In the genomic region with DNA sequence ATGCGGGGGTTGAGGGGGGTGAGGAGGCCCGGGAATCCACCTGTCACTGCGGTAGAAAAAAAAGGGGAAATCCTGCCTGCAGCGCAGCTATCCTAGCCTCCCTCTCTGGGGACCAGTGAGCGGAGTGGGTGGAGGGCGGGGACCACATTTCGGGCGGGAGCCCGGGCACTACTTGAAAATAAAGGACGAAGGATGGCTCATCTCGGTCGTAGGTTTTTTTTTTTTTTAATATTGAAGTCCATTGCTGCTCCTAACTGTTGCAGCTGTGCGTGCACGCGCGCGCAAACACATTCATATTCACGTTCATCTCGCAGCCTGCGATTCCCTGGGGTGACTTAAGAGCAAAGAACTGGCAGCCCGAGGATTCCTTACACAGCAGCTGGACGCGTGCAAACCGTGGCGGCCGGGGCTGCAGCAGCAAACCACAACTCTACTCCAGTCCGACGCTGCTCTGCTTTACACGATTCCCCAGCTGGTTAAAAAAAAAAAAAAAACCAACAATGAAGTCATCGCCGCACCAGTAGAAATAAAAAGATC, we compare ENCODE assay signal across 8 mouse cellular contexts. TPM values are rescaled to one million over a fixed set of nuclear protein-coding genes. Genes with fewer than 3 reads are reported as not detected.
DNase-seq lines count a peak whose midpoint lies in the region; ATAC-seq and TF ChIP-seq lines count a peak whose summit lies in the region.

No protein-coding gene starts in this region.

- peak overlapping the region; percentile 26 for H3K9ac ChIP-seq in neural tube, embryonic 11.5 days (ENCODE audit: low read length)
- H3K9ac ChIP-seq in intestine, embryonic 14.5 days (ENCODE audit: low read length): peak overlapping the region; percentile 20; the same call in 1 of the 2 replicates
- peak overlapping the region; percentile 50; the same call in 1 of the 2 replicates for H3K9ac ChIP-seq in liver, embryonic 11.5 days (ENCODE audit: low read depth, low read length)

- peak overlapping the region; percentile 38 for H3K4me3 ChIP-seq in neural tube, embryonic 11.5 days (ENCODE audit: low read depth, low read length)
- H3K4me3 ChIP-seq in brown adipose tissue, adult 24 weeks (ENCODE audit: insufficient read depth, low read depth, low read length): peak overlapping the region; percentile 60
- peak overlapping the region; percentile 86 for H3K4me3 ChIP-seq in gastrocnemius, adult 2 months
- H3K4me3 ChIP-seq in intestine, embryonic 14.5 days (ENCODE audit: low read depth, low read length): peak overlapping the region; percentile 52
- peak overlapping the region; percentile 62 for H3K4me3 ChIP-seq in liver, embryonic 11.5 days (ENCODE audit: low read depth, low read length)

- no peaks in the 10 kb centered on the region for H3K9me3 ChIP-seq in neural tube, embryonic 11.5 days (ENCODE audit: control insufficient read depth, low read length)
- no peaks in the 10 kb centered on the region for H3K9me3 ChIP-seq in intestine, embryonic 14.5 days (ENCODE audit: control insufficient read depth, low read length)
- no peaks in the 10 kb centered on the region for H3K9me3 ChIP-seq in liver, embryonic 11.5 days (ENCODE audit: control insufficient read depth, low read length)

- peak overlapping the region; percentile 34 for H3K4me2 ChIP-seq in neural tube, embryonic 11.5 days (ENCODE audit: low read depth)
- peak overlapping the region; percentile 44 for H3K4me2 ChIP-seq in intestine, embryonic 14.5 days (ENCODE audit: low read length)
- peak overlapping the region; percentile 69 for H3K4me2 ChIP-seq in liver, embryonic 11.5 days

- no peaks in the 10 kb centered on the region for H3K4me1 ChIP-seq in neural tube, embryonic 11.5 days (ENCODE audit: control insufficient read depth, insufficient read depth, low read length)
- H3K4me1 ChIP-seq in brown adipose tissue, adult 24 weeks (ENCODE audit: control insufficient read depth, insufficient read depth, insufficient read length, low read length): no peaks in the 10 kb centered on the region
- H3K4me1 ChIP-seq in intestine, embryonic 14.5 days (replicated peaks; ENCODE audit: control insufficient read depth, insufficient read depth, low read length): no peaks in the 10 kb centered on the region
- H3K4me1 ChIP-seq in liver, embryonic 11.5 days (replicated peaks; ENCODE audit: control insufficient read depth, insufficient read depth, low read length): no peaks in the 10 kb centered on the region

- WGBS in neural tube, embryonic 11.5 days: 15% methylated on average over 31 of the region's 31 CpGs
- WGBS in intestine, embryonic 14.5 days: 10% methylated on average over 30 of the region's 31 CpGs
- 16% methylated on average over 31 of the region's 31 CpGs for WGBS in liver, embryonic 11.5 days

- intact Hi-C loops in gastrocnemius, adult 2 months (cut with DNase I): no loop called here

- peak; percentile 61 for ATAC-seq in neural tube, embryonic 11.5 days (ENCODE audit: insufficient read depth, low FRiP score, low TSS enrichment)
- ATAC-seq in intestine, embryonic 14.5 days (replicated peaks; ENCODE audit: low FRiP score, low TSS enrichment, low read depth): peak; percentile 40; the same call in 1 of the 2 replicates
- peak; percentile 60 for ATAC-seq in liver, embryonic 11.5 days (replicated peaks; ENCODE audit: low FRiP score)
- ATAC-seq in monocyte, adult 5-6 weeks (replicated peaks; ENCODE audit: insufficient number of reproducible peaks, low FRiP score, low TSS enrichment, poor library complexity, severe bottlenecking): peak; percentile 14; the same call in 1 of the 2 replicates

- no peaks in the 10 kb centered on the region for H3K36me3 ChIP-seq in neural tube, embryonic 11.5 days (ENCODE audit: control insufficient read depth, insufficient read depth, low read length)
- no peaks in the 10 kb centered on the region for H3K36me3 ChIP-seq in intestine, embryonic 14.5 days (ENCODE audit: control insufficient read depth, insufficient read depth, low read length)
- no peaks in the 10 kb centered on the region for H3K36me3 ChIP-seq in liver, embryonic 11.5 days (ENCODE audit: control insufficient read depth, insufficient read depth, low read length)

- DNase-seq in neural tube, embryonic 11.5 days (ENCODE audit: low spot score): no peak
- DNase-seq in neural tube, embryonic 10.5 days (ENCODE audit: extremely low spot score, low spot score): no peak
- DNase-seq in gastrocnemius, adult 2 months: peak; percentile 47
- DNase-seq in intestine, embryonic 14.5 days (ENCODE audit: low spot score): peak; percentile 65
- no peak for DNase-seq in liver, embryonic 11.5 days (ENCODE audit: low spot score)
- DNase-seq in cerebellum, adult 18-20 months: no peak

- H3K27me3 ChIP-seq in neural tube, embryonic 11.5 days (ENCODE audit: control insufficient read depth, insufficient read depth, low read length): 0 out of 2 replicates have a peak, but pooled peaks cover 3% of the 10 kb centered on the region
- peaks cover 4% of the 10 kb centered on the region; the same call in 1 of the 2 replicates for H3K27me3 ChIP-seq in intestine, embryonic 14.5 days (replicated peaks; ENCODE audit: control insufficient read depth, insufficient read depth, low read length)
- peaks cover 19% of the 10 kb centered on the region for H3K27me3 ChIP-seq in liver, embryonic 11.5 days (replicated peaks; ENCODE audit: control insufficient read depth, insufficient read depth, low read length)

- no peak for TF ChIP-seq CTCF in gastrocnemius, adult 2 months (IDR thresholded peaks at IDR 0.05)

- H3K27ac ChIP-seq in neural tube, embryonic 11.5 days (ENCODE audit: low read depth, low read length): 0 out of 2 replicates have a peak overlapping the region, but pooled peaks have one; percentile 49
- no peak overlapping the region for H3K27ac ChIP-seq in brown adipose tissue, adult 24 weeks (replicated peaks; ENCODE audit: low read depth, low read length)
- peak overlapping the region; percentile 76 for H3K27ac ChIP-seq in gastrocnemius, adult 2 months
- peak overlapping the region; percentile 22; the same call in 1 of the 2 replicates for H3K27ac ChIP-seq in intestine, embryonic 14.5 days (ENCODE audit: low read depth)
- H3K27ac ChIP-seq in liver, embryonic 11.5 days (ENCODE audit: low read depth, low read length): no peak overlapping the region

RNA-seq across cellular contexts. Expression of a gene that starts 0.7 kb away (rescaled TPM):
- polyA plus RNA-seq in neural tube, embryonic 11.5 days (2014; fragmentation: Nextera tagmentation; extraction: Ambion mirVana): 3.1 and 3.3 TPM in 2 replicates
- polyA plus RNA-seq in brown adipose tissue, adult 24 weeks (2012; ENCODE audit: insufficient read depth, insufficient read length, missing spikeins): 1.3 and 2.0 TPM in 2 replicates
- total RNA-seq in gastrocnemius, adult 2 months (2021): 1 to 10 TPM in 1 of 2 experiments, under 1 TPM in 1; 0.69 to 1.8 TPM
- 2.6 and 2.8 TPM in 2 replicates for polyA plus RNA-seq in intestine, embryonic 14.5 days (2014; fragmentation: Nextera tagmentation; extraction: Ambion mirVana)
- polyA plus RNA-seq in liver, embryonic 11.5 days (2014; fragmentation: Nextera tagmentation; extraction: Ambion mirVana): 0.57 and 0.95 TPM in 2 replicates
- total RNA-seq in monocyte, adult 5-6 weeks (2017): 1.1 to 1.4 TPM in 2 of 3 replicates, not detected in the other

Comparison
In these comparisons a context has a peak if more than half of its experiments do, and no peak if none do; other contexts are left out.
1. DNase-seq: peak in gastrocnemius, adult 2 months (single experiment) and intestine, embryonic 14.5 days (single experiment); none in neural tube, embryonic 11.5 days (single experiment), neural tube, embryonic 10.5 days (single experiment), liver, embryonic 11.5 days (single experiment) and cerebellum, adult 18-20 months (0 of 2).
2. H3K27ac ChIP-seq: peak in neural tube, embryonic 11.5 days (single experiment), gastrocnemius, adult 2 months (single experiment) and intestine, embryonic 14.5 days (single experiment); none in brown adipose tissue, adult 24 weeks (single experiment) and liver, embryonic 11.5 days (single experiment).
3. Peak in every context shown above with its lines, with median percentiles within 50 percentile points of each other: ATAC-seq, H3K4me2 ChIP-seq, H3K4me3 ChIP-seq and H3K9ac ChIP-seq.